Mouse (Mus musculus) G1E (cell line): ENCODE data around the gene Nhlrc3. TPM values are rescaled to one million over a fixed set of nuclear protein-coding genes. Genes with fewer than 3 reads are reported as not detected.

Experiments
- ATAC-seq: 2 replicates; pipeline ENCODE4 v1.8.0; 2016; ENCODE audit warnings: mild to moderate bottlenecking; ENCODE audit not compliant: insufficient number of reproducible peaks, poor library complexity, low FRiP score, severe bottlenecking; ENCODE audit errors: extremely low read depth
- DNase-seq: peaks from one replicate; pipeline ENCODE4 v3.0.0; 2012; ENCODE audit warnings: low spot score
- H3K27me3 ChIP-seq: 2 replicates; pipeline ENCODE4 v1.6.1; 2012; ENCODE audit warnings: mild to moderate bottlenecking, low read length, inconsistent platforms; ENCODE audit not compliant: insufficient read depth
- H3K36me3 ChIP-seq: replicated peaks from 2 replicates; pipeline ENCODE3; 2012; ENCODE audit warnings: mild to moderate bottlenecking, inconsistent platforms
- H3K4me1 ChIP-seq: 2 replicates; pipeline ENCODE4 v1.6.1; 2012; ENCODE audit warnings: low read depth, low read length, inconsistent platforms, mixed read lengths; ENCODE audit not compliant: insufficient read depth
- H3K4me3 ChIP-seq: 2 replicates; pipeline ENCODE4 v1.5.1; 2012; ENCODE audit warnings: low read depth, mild to moderate bottlenecking, inconsistent platforms, low read length, moderate library complexity, mixed read lengths
- H3K9me3 ChIP-seq: replicated peaks from 2 replicates; pipeline ENCODE4 v1.6.1; 2012; ENCODE audit warnings: inconsistent platforms
- CTCF ChIP-seq: IDR thresholded peaks from 2 replicates; pipeline ENCODE4 v1.5.1; 2012; ENCODE audit warnings: low read depth, low read length, inconsistent platforms, mixed read lengths
- GATA1 ChIP-seq: IDR thresholded peaks from 2 replicates; pipeline ENCODE4 v1.6.1; 2012; ENCODE audit warnings: borderline replicate concordance, low read length, inconsistent platforms, mixed read lengths
- GATA2 ChIP-seq: IDR thresholded peaks from 2 replicates; pipeline ENCODE4 v1.6.1; 2012; ENCODE audit warnings: low read depth, low read length, inconsistent platforms, borderline replicate concordance
- POLR2AphosphoS5 ChIP-seq: IDR thresholded peaks from 2 replicates; pipeline ENCODE4 v1.6.1; 2012; ENCODE audit warnings: low read depth, low read length, inconsistent platforms; ENCODE audit not compliant: insufficient replicate concordance
- TAL1 ChIP-seq: conservative IDR thresholded peaks from 2 replicates; pipeline ENCODE4 v1.6.1; 2012; ENCODE audit warnings: low read depth, low read length, inconsistent platforms, mixed read lengths
- polyA plus RNA-seq: library from polyadenylated mRNA; stranded (reverse); fragments of >175 nt; gene quantifications from 2 replicates; pipeline ENCODE4 v1.2.3, GENCODE M21; 2012
- total RNA-seq, 2 experiments: library from RNA; stranded (forward) in 1 of 2; stranded (reverse) in 1 of 2; fragments of 200-1000 nt in 1 of 2; fragments of >200 nt in 1 of 2; fragmentation: Nextera tagmentation in 1 of 2; gene quantifications; 2 replicates each; pipeline ENCODE4 v1.2.3; 2014 to 2017

Gene Nhlrc3
- total and polyA plus RNA-seq, 3 experiments: 3.4 to 21.6 (median 19.3) TPM

- peaks cover 23% of the 10 kb centered on the region for H3K4me1 ChIP-seq
- H3K9me3 ChIP-seq: no peaks in the 10 kb centered on the region
- H3K36me3 ChIP-seq: peaks cover 82% of the 10 kb centered on the region
- H3K4me3 ChIP-seq: no peak overlapping the region
- H3K27me3 ChIP-seq: no peaks in the 10 kb centered on the region
- no peak for DNase-seq
- TF ChIP-seq POLR2AphosphoS5 (no peak), GATA1 (no peak), TAL1 (no peak), GATA2 (no peak), CTCF (no peak)
- ATAC-seq: no peak
Measured at GRCm38 (mm10) chr3:53469650-53470049, 6.5 kb upstream of the Nhlrc3 start.

GRCm38 (mm10) chr3:53467356-53467755 is 4.2 kb upstream of the Nhlrc3 start:
- Histone ChIP-seq H3K4me3 (no peak overlapping the region), H3K27me3 (no peaks in the 10 kb centered on the region), H3K4me1 (peaks cover 23% of the 10 kb centered on the region), H3K36me3 (peaks cover 59% of the 10 kb centered on the region), H3K9me3 (no peaks in the 10 kb centered on the region)
- DNase-seq: no peak
- TF ChIP-seq TAL1: no peak
- ATAC-seq: no peak

GRCm38 (mm10) chr3:53466481-53466880 is 3.3 kb upstream of the Nhlrc3 start:
- DNase-seq: peak; percentile 18
- ATAC-seq: no peak
- peaks cover 24% of the 10 kb centered on the region for H3K4me1 ChIP-seq
- no peaks in the 10 kb centered on the region for H3K27me3 ChIP-seq
- H3K36me3 ChIP-seq: peaks cover 53% of the 10 kb centered on the region
- H3K4me3 ChIP-seq: peak overlapping the region; percentile 51; the same call in 1 of the 2 replicates
- no peak for TF ChIP-seq CTCF
- no peak for TF ChIP-seq GATA1
- TF ChIP-seq TAL1: no peak
- TF ChIP-seq POLR2AphosphoS5: no peak
- no peak for TF ChIP-seq GATA2
- H3K9me3 ChIP-seq: no peaks in the 10 kb centered on the region

- Histone ChIP-seq H3K4me1 (peaks cover 33% of the 10 kb centered on the region), H3K4me3 (peak overlapping the region; percentile 87; the same call in 1 of the 2 replicates), H3K9me3 (no peaks in the 10 kb centered on the region), H3K27me3 (no peaks in the 10 kb centered on the region), H3K36me3 (peaks cover 52% of the 10 kb centered on the region)
- TF ChIP-seq POLR2AphosphoS5 (no peak), CTCF (no peak), TAL1 (no peak), GATA2 (no peak), GATA1 (no peak)
- ATAC-seq: no peak
- DNase-seq: no peak
Measured at GRCm38 (mm10) chr3:53465330-53465729, 2.2 kb upstream of the Nhlrc3 start.

GRCm38 (mm10) chr3:53464146-53464698 is 1.1 kb upstream of the Nhlrc3 start:
- H3K4me1 ChIP-seq: peaks cover 39% of the 10 kb centered on the region
- no peak for DNase-seq
- ATAC-seq: no peak
- H3K36me3 ChIP-seq: peaks cover 52% of the 10 kb centered on the region
- H3K27me3 ChIP-seq: no peaks in the 10 kb centered on the region
- no peak for TF ChIP-seq GATA2
- TF ChIP-seq GATA1: no peak
- no peak for TF ChIP-seq POLR2AphosphoS5
- no peak for TF ChIP-seq CTCF
- no peak for TF ChIP-seq TAL1
- no peaks in the 10 kb centered on the region for H3K9me3 ChIP-seq
- peak overlapping the region; percentile 87 for H3K4me3 ChIP-seq

GRCm38 (mm10) chr3:53463765-53464114 is 608 bp upstream of the Nhlrc3 start:
- peaks cover 35% of the 10 kb centered on the region for H3K4me1 ChIP-seq
- H3K27me3 ChIP-seq: no peaks in the 10 kb centered on the region
- TF ChIP-seq CTCF: no peak
- no peak for TF ChIP-seq TAL1
- TF ChIP-seq POLR2AphosphoS5: no peak
- TF ChIP-seq GATA1: no peak
- TF ChIP-seq GATA2: no peak
- no peaks in the 10 kb centered on the region for H3K9me3 ChIP-seq
- DNase-seq (no peak), ATAC-seq (no peak)
- H3K36me3 ChIP-seq: peaks cover 50% of the 10 kb centered on the region
- H3K4me3 ChIP-seq: peak overlapping the region; percentile 87

GRCm38 (mm10) chr3:53462701-53463045 is 459 bp downstream of the Nhlrc3 start:
- peaks cover 32% of the 10 kb centered on the region for H3K4me1 ChIP-seq
- ATAC-seq: no peak
- H3K4me3 ChIP-seq: peak overlapping the region; percentile 87
- no peak for DNase-seq
- H3K27me3 ChIP-seq: no peaks in the 10 kb centered on the region
- TF ChIP-seq GATA1 (no peak), CTCF (no peak), POLR2AphosphoS5 (no peak), TAL1 (no peak), GATA2 (no peak)
- no peaks in the 10 kb centered on the region for H3K9me3 ChIP-seq
- peaks cover 50% of the 10 kb centered on the region for H3K36me3 ChIP-seq
